Mouse (Mus musculus): Measurements from ENCODE around the gene Afm. TPM values are rescaled to one million over a fixed set of nuclear protein-coding genes. Genes with fewer than 3 reads are reported as not detected.

Afm gene
- polyA plus RNA-seq, 1 experiment: 1.3 TPM

DNA sequence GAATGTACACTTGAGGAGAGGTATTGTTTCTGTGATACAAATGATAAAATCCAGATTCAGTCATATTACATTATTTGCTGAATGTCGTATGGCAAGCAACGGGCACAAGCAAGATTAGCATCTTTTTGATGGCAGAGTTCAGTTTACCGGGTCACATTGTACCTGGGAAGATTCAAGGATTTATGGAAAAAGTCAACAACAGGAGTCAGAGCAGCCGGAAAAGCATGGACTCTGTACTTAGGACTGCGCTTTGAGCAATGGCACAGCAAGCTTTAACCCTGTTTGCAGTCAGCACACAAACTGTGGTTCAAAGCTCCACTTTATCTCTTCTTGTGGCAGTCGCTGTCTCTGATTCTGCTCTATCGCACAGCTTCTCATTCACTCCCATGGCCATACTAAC, 33.1 kb upstream of the Afm start:
- Histone ChIP-seq H3K4me3 (ENCODE audit: control insufficient read depth, low read depth, low read length) (no peak overlapping the region), H3K36me3 (ENCODE audit: control insufficient read depth, insufficient read depth, low read length) (no peaks in the 10 kb centered on the region), H3K4me1 (ENCODE audit: control insufficient read depth, insufficient read depth, low read length) (no peaks in the 10 kb centered on the region), H3K27me3 (ENCODE audit: control insufficient read depth, insufficient read depth, low read length) (no peaks in the 10 kb centered on the region), H3K27ac (ENCODE audit: control insufficient read depth, insufficient read depth, low read depth, low read length) (no peak overlapping the region)
- TF ChIP-seq CTCF (IDR thresholded peaks at IDR 0.05; ENCODE audit: control insufficient read depth, insufficient read depth, insufficient replicate concordance, low read depth, low read length): no peak
- TF ChIP-seq POLR2A (IDR thresholded peaks at IDR 0.05; ENCODE audit: control insufficient read depth, low read depth, low read length): no peak

DNA sequence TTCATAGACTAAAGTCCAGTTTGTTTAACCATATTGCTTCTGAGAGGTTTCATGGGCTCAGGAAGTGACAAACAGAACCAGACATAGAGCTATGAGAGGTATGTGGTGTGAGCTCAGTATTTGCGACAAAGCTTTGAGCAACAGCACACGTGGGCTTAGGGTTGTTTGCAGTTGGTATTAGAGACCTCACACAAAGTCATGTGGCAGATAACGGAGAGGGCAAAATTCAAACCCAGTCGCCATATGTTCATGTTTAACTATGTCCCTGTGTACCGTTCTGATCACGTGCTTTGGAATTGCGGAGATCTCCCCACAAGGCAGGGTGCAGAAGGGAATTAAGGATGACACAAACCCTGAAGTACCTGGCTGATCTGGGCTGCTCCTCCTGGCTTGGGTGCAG, 30.4 kb upstream of the Afm start:
- no peak overlapping the region for H3K4me3 ChIP-seq (ENCODE audit: control insufficient read depth, low read depth, low read length)
- TF ChIP-seq CTCF (IDR thresholded peaks at IDR 0.05; ENCODE audit: control insufficient read depth, insufficient read depth, insufficient replicate concordance, low read depth, low read length) (no peak), POLR2A (IDR thresholded peaks at IDR 0.05; ENCODE audit: control insufficient read depth, low read depth, low read length) (no peak)

DNA sequence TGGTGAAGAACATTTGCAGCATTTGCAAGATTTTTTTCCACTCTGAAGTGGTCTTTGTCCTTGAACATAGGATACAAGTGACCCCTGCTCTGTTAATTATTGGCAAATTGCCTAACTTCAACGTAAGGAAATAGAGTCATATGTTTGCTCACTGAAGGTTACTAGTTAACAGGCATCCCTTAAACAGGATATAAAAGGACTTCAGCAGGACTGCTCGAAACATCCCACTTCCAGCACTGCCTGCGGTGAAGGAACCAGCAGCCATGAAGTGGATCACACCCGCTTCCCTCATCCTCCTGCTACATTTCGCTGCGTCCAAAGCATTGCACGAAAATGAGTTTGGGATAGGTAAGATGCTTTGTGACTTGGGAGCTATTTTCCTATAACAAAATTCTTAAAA, 28.2 kb upstream of the Afm start, which contains the start of gene Afp:
Gene Afp, plus strand, starts transcription at position 220 of the 400 bp plus-strand sequence.
- Histone ChIP-seq H3K27ac (ENCODE audit: control insufficient read depth, insufficient read depth, low read depth, low read length) (no peak within 1 kb of the TSS), H3K4me3 (ENCODE audit: control insufficient read depth, low read depth, low read length) (no peak within 1 kb of the TSS), H3K36me3 (ENCODE audit: control insufficient read depth, insufficient read depth, low read length) (no peaks in the 10 kb centered on the region), H3K27me3 (ENCODE audit: control insufficient read depth, insufficient read depth, low read length) (no peaks in the 10 kb centered on the region), H3K4me1 (ENCODE audit: control insufficient read depth, insufficient read depth, low read length) (no peaks in the 10 kb centered on the region; the same call in 1 of the 2 replicates)
- TF ChIP-seq CTCF (IDR thresholded peaks at IDR 0.05; ENCODE audit: control insufficient read depth, insufficient read depth, insufficient replicate concordance, low read depth, low read length) (no peak), POLR2A (IDR thresholded peaks at IDR 0.05; ENCODE audit: control insufficient read depth, low read depth, low read length) (no peak)

More for the DNA sequence above, 30.4 kb upstream of the Afm start:
- Histone ChIP-seq H3K27me3 (ENCODE audit: control insufficient read depth, insufficient read depth, low read length) (no peaks in the 10 kb centered on the region), H3K36me3 (ENCODE audit: control insufficient read depth, insufficient read depth, low read length) (no peaks in the 10 kb centered on the region), H3K27ac (ENCODE audit: control insufficient read depth, insufficient read depth, low read depth, low read length) (no peak overlapping the region), H3K4me1 (ENCODE audit: control insufficient read depth, insufficient read depth, low read length) (no peaks in the 10 kb centered on the region; the same call in 1 of the 2 replicates)

DNA sequence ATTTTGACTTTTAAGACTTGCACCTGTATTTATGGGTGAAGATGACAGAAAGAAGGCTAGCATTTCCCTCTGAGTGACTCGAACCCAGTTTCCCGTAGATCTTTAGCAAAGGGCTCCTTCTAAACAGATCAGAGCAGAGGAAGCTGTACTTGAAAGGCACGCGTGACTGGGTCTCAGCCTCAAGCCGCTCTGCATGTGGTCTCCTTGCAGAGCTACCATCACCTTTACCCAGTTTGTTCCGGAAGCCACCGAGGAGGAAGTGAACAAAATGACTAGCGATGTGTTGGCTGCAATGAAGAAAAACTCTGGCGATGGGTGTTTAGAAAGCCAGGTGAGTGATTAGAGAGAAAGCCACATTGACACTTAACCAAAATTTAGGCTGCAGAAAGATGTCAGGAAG, 26.3 kb upstream of the Afm start:
- H3K27ac ChIP-seq (ENCODE audit: control insufficient read depth, insufficient read depth, low read depth, low read length): no peak overlapping the region
- no peaks in the 10 kb centered on the region for H3K27me3 ChIP-seq (ENCODE audit: control insufficient read depth, insufficient read depth, low read length)
- no peaks in the 10 kb centered on the region; the same call in 1 of the 2 replicates for H3K4me1 ChIP-seq (ENCODE audit: control insufficient read depth, insufficient read depth, low read length)
- no peak overlapping the region for H3K4me3 ChIP-seq (ENCODE audit: control insufficient read depth, low read depth, low read length)
- no peaks in the 10 kb centered on the region for H3K36me3 ChIP-seq (ENCODE audit: control insufficient read depth, insufficient read depth, low read length)
- no peak for TF ChIP-seq CTCF (IDR thresholded peaks at IDR 0.05; ENCODE audit: control insufficient read depth, insufficient read depth, insufficient replicate concordance, low read depth, low read length)
- TF ChIP-seq POLR2A (IDR thresholded peaks at IDR 0.05; ENCODE audit: control insufficient read depth, low read depth, low read length): no peak

DNA sequence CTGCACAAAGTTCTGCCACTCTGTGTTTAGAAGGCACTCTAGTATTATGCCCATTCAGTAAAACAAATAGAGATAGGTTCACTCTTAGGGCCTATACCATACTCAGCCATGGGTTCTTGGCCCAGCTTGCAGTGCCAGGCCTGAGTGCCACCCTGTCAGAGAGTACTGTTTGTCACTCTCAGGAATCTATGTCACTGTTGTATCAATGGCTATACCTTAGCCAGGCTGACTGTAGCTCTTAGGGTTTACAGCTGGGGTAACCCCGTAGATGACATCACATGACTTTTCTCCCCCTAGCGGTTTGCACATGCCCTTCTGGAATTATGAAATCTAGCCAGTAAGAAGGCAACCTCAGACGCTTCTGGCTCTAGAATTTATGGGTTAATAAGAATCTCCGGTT, 24.4 kb upstream of the Afm start:
- Histone ChIP-seq H3K27me3 (ENCODE audit: control insufficient read depth, insufficient read depth, low read length) (no peaks in the 10 kb centered on the region), H3K36me3 (ENCODE audit: control insufficient read depth, insufficient read depth, low read length) (no peaks in the 10 kb centered on the region), H3K4me1 (ENCODE audit: control insufficient read depth, insufficient read depth, low read length) (no peaks in the 10 kb centered on the region; the same call in 1 of the 2 replicates), H3K4me3 (ENCODE audit: control insufficient read depth, low read depth, low read length) (no peak overlapping the region), H3K27ac (ENCODE audit: control insufficient read depth, insufficient read depth, low read depth, low read length) (no peak overlapping the region)
- TF ChIP-seq CTCF (IDR thresholded peaks at IDR 0.05; ENCODE audit: control insufficient read depth, insufficient read depth, insufficient replicate concordance, low read depth, low read length): no peak
- no peak for TF ChIP-seq POLR2A (IDR thresholded peaks at IDR 0.05; ENCODE audit: control insufficient read depth, low read depth, low read length)

DNA sequence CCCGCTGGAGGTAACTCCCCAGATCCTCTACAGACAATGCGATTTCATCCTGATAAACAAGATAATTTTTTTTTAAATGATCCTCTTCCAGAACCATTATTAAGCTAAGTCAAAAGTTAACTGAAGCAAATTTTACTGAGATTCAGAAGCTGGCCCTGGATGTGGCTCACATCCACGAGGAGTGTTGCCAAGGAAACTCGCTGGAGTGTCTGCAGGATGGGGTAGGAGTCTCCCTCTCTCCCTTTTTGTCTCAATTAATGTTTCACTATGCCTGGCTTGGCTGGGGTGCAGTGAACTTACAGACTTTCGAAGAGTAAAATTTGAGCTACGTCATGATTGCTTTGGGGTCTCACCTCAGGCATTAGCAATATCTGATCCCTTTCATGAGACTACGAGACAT, 19.2 kb upstream of the Afm start:
- Histone ChIP-seq H3K27ac (ENCODE audit: control insufficient read depth, insufficient read depth, low read depth, low read length) (no peak overlapping the region), H3K4me1 (ENCODE audit: control insufficient read depth, insufficient read depth, low read length) (no peaks in the 10 kb centered on the region; the same call in 1 of the 2 replicates), H3K36me3 (ENCODE audit: control insufficient read depth, insufficient read depth, low read length) (no peaks in the 10 kb centered on the region), H3K4me3 (ENCODE audit: control insufficient read depth, low read depth, low read length) (no peak overlapping the region), H3K27me3 (ENCODE audit: control insufficient read depth, insufficient read depth, low read length) (no peaks in the 10 kb centered on the region)
- TF ChIP-seq CTCF (IDR thresholded peaks at IDR 0.05; ENCODE audit: control insufficient read depth, insufficient read depth, insufficient replicate concordance, low read depth, low read length) (no peak), POLR2A (IDR thresholded peaks at IDR 0.05; ENCODE audit: control insufficient read depth, low read depth, low read length) (no peak)

DNA sequence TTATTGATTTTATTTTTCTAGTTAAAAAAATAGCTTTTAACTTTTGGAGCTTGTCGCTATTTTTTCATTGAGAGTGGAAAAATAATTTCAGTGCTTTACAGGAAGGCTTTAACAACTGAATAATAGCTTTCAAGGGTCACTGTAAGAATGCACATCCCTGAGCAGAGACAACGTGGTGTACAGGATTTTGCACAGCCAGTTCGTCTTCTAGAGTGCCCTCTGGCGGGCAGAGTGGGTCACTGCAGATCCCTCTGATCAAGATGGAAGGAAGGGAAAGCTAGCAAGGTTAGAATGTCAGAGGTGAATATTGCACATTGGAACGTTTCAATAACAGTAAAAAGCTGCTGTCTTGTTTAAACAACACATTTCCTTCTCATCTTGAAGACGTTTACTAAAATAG, 18.0 kb upstream of the Afm start:
- Histone ChIP-seq H3K4me1 (ENCODE audit: control insufficient read depth, insufficient read depth, low read length) (peaks cover 5% of the 10 kb centered on the region), H3K36me3 (ENCODE audit: control insufficient read depth, insufficient read depth, low read length) (no peaks in the 10 kb centered on the region), H3K27ac (ENCODE audit: control insufficient read depth, insufficient read depth, low read depth, low read length) (no peak overlapping the region), H3K4me3 (ENCODE audit: control insufficient read depth, low read depth, low read length) (no peak overlapping the region), H3K27me3 (ENCODE audit: control insufficient read depth, insufficient read depth, low read length) (no peaks in the 10 kb centered on the region)
- TF ChIP-seq CTCF (IDR thresholded peaks at IDR 0.05; ENCODE audit: control insufficient read depth, insufficient read depth, insufficient replicate concordance, low read depth, low read length) (peak; percentile 82; the same call in 1 of the 2 replicates), POLR2A (IDR thresholded peaks at IDR 0.05; ENCODE audit: control insufficient read depth, low read depth, low read length) (no peak)

DNA sequence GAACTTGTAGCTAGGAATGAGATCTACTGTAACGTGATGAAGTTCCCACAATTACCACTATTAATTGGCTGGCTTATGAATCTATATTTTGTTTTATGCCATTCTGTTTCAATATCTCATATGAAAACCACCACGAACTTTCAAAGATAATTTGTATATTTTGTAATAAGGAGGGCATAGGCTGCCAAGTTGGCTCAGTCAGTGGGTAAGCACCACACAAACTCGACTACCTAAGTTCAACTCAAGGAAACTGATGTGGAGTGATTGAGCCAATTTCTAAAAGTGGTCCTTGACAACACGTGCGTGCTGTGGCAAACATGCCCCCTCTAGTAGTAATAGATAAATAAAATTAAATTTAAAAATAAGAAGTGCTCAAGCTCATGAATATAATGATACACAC, 17.0 kb upstream of the Afm start:
- Histone ChIP-seq H3K4me3 (ENCODE audit: control insufficient read depth, low read depth, low read length) (no peak overlapping the region), H3K27ac (ENCODE audit: control insufficient read depth, insufficient read depth, low read depth, low read length) (no peak overlapping the region), H3K36me3 (ENCODE audit: control insufficient read depth, insufficient read depth, low read length) (no peaks in the 10 kb centered on the region), H3K27me3 (ENCODE audit: control insufficient read depth, insufficient read depth, low read length) (no peaks in the 10 kb centered on the region), H3K4me1 (ENCODE audit: control insufficient read depth, insufficient read depth, low read length) (peaks cover 5% of the 10 kb centered on the region)
- TF ChIP-seq POLR2A (IDR thresholded peaks at IDR 0.05; ENCODE audit: control insufficient read depth, low read depth, low read length): no peak
- no peak for TF ChIP-seq CTCF (IDR thresholded peaks at IDR 0.05; ENCODE audit: control insufficient read depth, insufficient read depth, insufficient replicate concordance, low read depth, low read length)

Measured in testis, adult 2 months (tissue).